Mouse (Mus musculus): ENCODE data around the gene Zfp934. TPM values are rescaled to one million over a fixed set of nuclear protein-coding genes. Genes with fewer than 3 reads are reported as not detected.

Gene Zfp934
- 8.1 to 10.7 TPM (median 9.1 TPM) in 4 replicates for total RNA-seq (2023; ENCODE audit: inconsistent age)

DNA sequence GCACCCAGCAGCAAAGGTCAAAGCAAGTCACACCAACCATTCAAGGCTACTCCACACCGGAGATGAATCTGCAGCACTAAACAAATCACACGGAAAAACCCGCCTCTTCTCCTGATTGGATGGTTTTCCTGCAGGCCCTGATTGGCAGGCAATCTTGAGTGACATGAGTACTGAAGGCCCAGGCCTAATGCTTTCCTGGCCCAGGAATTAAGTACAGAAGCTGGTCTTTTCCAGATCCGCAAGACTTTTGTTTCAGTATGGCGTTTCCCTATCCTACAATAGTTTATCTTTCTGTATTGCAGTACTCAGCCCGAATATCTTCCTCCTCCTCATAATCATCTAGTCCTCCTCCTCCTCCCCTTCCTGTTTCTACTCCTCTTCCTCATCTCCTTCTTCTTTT lies at the start of gene Zfp934:
Gene Zfp934, minus strand, starts transcription at position 101 of the 400 bp plus-strand sequence.

DNA sequence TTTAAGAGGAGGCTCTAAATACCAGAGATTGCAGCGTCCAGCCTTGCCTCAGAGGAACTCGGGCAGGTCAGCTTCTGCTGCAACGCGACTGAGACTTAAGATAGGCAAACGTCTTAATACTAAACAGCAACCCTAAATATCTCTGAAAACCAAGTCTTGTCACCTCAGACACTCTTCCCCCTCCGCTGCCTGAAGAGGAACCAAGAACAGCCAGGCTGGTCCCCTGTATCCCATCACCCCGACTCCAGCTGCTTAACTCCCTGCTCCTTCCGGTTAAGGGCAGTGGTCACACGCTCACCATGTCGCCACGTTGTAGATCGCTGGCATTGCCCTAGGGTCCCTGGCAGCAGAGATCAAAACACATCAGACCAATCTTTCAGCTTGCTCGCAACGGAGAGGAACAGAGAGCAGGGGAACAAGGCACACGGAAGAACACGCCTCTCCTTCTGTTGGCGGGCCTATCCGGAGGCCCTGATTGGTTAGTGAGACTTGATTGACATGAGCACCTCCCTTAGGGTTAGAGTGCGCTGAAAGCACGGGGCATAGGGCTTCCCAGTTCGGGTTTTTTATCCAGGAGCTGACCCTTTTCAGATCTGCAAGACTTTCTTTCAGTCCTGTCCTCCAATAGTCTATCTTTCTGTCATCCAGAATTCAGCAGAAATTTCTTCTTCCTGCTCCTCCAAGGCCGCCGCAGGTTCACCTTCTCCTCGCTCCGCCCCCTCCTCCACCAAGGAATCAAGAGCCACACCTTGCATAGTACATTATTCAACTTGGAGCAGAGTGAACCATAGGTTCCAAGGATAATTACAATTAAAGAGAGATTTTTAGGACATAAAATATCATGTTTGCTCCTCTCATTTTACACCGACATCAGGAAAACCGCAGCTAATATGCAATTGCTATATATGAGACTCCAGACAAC lies 12.5 kb downstream of the Zfp934 start, which contains the start of gene Zfp935:
Gene Zfp935, minus strand, starts transcription at position 323 of the 922 bp plus-strand sequence.

DNA sequence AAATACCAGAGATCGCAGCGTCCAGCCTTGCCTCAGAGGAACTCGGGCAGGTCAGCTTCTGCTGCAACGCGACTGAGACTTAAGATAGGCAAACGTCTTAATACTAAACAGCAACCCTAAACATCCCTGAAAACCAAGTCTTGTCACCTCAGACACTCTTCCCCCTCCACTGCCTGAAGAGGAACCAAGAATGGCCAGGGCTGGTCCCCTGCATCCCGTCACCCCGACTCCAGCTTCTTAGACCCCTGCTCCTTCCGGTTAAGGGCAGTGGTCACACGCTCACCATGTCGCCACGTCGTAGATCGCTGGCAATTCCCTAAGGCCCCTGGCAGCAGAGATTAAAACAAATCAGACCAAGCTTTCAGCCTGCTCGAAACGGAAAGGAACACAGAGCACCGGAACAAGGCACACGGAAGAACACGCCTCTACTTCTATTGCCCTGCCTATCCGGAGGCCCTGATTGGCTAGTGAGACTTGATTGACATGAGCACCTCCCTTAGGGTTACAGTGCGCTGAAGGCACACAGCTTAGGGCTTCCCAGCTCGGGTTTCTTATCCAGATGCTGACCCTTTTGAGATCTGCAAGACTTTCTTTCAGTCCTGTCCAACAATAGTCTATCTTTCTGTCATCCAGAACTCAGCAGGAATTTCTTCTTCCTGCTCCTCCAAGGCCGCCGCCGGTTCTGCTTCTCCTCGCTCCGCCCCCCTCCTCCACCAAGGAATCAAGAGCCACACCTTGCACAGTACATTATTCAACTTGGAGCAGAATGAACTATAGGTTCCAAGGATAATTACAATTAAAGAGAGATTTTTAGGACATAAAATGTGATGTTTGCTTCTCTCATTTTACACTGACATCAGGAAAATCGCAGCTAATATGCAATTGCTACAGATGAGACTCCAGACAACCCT lies 104.3 kb downstream of the Zfp934 start, which contains the start of gene Gm49359:
Gene Gm49359, minus strand, starts transcription at position 409 of the 911 bp plus-strand sequence.

Other genes starting within 250 kb of the Zfp934 start
- gene Gm3604, start 188.0 kb downstream of the Zfp934 start, total RNA-seq (2023; ENCODE audit: inconsistent age) = 0.80 to 2.1 TPM (median 1.3 TPM) in 4 replicates
- 12.7 to 16.9 TPM (median 14.0 TPM) in 4 replicates for gene Gm49359, start 104.4 kb downstream of the Zfp934 start, total RNA-seq (2023; ENCODE audit: inconsistent age)
- 3.7 TPM in 1 of 4 replicates, not detected in the others for gene Zfp935, start 12.7 kb downstream of the Zfp934 start, total RNA-seq (2023; ENCODE audit: inconsistent age)
- 2.5 to 6.8 TPM (median 3.5 TPM) in 4 replicates for gene 6720489N17Rik, start 53.0 kb upstream of the Zfp934 start, total RNA-seq (2023; ENCODE audit: inconsistent age)
- 12.8 to 20.3 TPM (median 16.5 TPM) in 4 replicates for gene Platr25, start 189.5 kb upstream of the Zfp934 start, total RNA-seq (2023; ENCODE audit: inconsistent age)
- 2.0 to 3.3 TPM (median 2.7 TPM) in 4 replicates for gene Gm5141, start 214.6 kb upstream of the Zfp934 start, total RNA-seq (2023; ENCODE audit: inconsistent age)

All from B cell, adult (primary cell).